Comparison of ENCODE assay signal across 24 mouse cellular contexts in the genomic region with DNA sequence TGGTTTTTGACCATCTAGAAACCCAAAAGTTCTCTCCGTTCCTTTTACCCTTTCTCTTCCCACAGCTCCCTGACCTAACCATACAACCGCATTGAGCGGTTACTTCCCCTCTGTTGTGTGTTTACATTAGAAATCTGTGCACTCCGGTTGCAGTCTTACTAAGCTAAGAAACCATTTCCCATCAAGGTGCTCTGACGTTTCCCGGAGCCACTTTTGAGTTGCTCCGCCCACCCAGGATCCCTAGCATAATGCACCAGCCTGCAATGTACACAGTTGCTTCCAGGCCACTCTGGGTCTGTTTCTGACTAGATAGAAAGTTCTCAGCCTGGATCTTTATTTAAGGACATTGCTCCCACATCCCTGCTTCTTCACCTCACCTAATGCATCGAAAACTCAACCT.
"Had no signal": no experiment of that assay in that cellular context is flagged by ENCODE, and none has a peak within 500 bp of the region (broad histone marks: within the 10 kb centered on the region; RNA-seq: fewer than 3 reads in every experiment).

No protein-coding gene starts in this region.

- H3K36me3 ChIP-seq: limb, embryonic 15.5 days; lung, embryonic 15.5 days; midbrain, embryonic 10.5 days; midbrain, embryonic 15.5 days; neural tube, embryonic 12.5 days; neural tube, embryonic 15.5 days; stomach, embryonic 15.5 days had no signal

- H3K4me1 ChIP-seq: megakaryocyte, embryonic 14.5 days; midbrain, embryonic 15.5 days; neural tube, embryonic 12.5 days had no signal

- H3K9me3 ChIP-seq: limb, embryonic 15.5 days; lung, embryonic 15.5 days; megakaryocyte, embryonic 14.5 days; midbrain, embryonic 10.5 days; midbrain, embryonic 15.5 days; neural tube, embryonic 12.5 days; neural tube, embryonic 15.5 days; stomach, embryonic 15.5 days had no signal

- H3K27me3 ChIP-seq: limb, embryonic 15.5 days; lung, embryonic 15.5 days; megakaryocyte, embryonic 14.5 days; midbrain, embryonic 15.5 days; neural tube, embryonic 12.5 days; neural tube, embryonic 15.5 days; stomach, embryonic 15.5 days had no signal

- H3K27ac ChIP-seq: layer of hippocampus, adult 2 months; limb, embryonic 15.5 days; liver, embryonic 14.5 days; lung, embryonic 15.5 days; midbrain, embryonic 10.5 days; midbrain, embryonic 15.5 days; neural tube, embryonic 12.5 days; neural tube, embryonic 15.5 days; stomach, embryonic 15.5 days had no signal

- DNase-seq: kidney, adult 11 months; kidney, adult 9 months; kidney, postnatal 14 days; kidney, postnatal 4 days; layer of hippocampus, adult 9-11 months; liver, postnatal 0 days; lung, postnatal 14 days; right cerebral cortex, adult 18-20 months; right cerebral cortex, postnatal 25 days; spleen, adult 18-20 months; thymus, adult 18-20 months; thymus, postnatal 36 days had no signal

- H3K4me2 ChIP-seq: limb, embryonic 15.5 days; liver, embryonic 11.5 days; lung, embryonic 15.5 days; midbrain, embryonic 15.5 days; neural tube, embryonic 12.5 days; neural tube, embryonic 15.5 days; stomach, embryonic 15.5 days had no signal

- H3K4me3 ChIP-seq: layer of hippocampus, adult 2 months; limb, embryonic 15.5 days; lung, embryonic 15.5 days; megakaryocyte, embryonic 14.5 days; midbrain, embryonic 10.5 days; midbrain, embryonic 15.5 days; neural tube, embryonic 12.5 days; neural tube, embryonic 15.5 days; stomach, embryonic 15.5 days had no signal

- ATAC-seq: inflammation-experienced regulatory T-cells, adult 6 months; liver, postnatal 0 days; midbrain, embryonic 15.5 days had no signal

- H3K9ac ChIP-seq: limb, embryonic 15.5 days; liver, embryonic 14.5 days; liver, postnatal 0 days; lung, embryonic 15.5 days; midbrain, embryonic 15.5 days; neural tube, embryonic 12.5 days; neural tube, embryonic 15.5 days; stomach, embryonic 15.5 days had no signal
